Mouse (Mus musculus): Measurements from ENCODE around the gene 4933428M09Rik. TPM values are rescaled to one million over a fixed set of nuclear protein-coding genes. Genes with fewer than 3 reads are reported as not detected.

Gene 4933428M09Rik
- polyA plus RNA-seq, 1 experiment from 2014 or later = not detected

- H3K27me3 ChIP-seq (ENCODE audit: control insufficient read depth, insufficient read depth, low read depth, low read length) = no peaks in the 10 kb centered on the region
- H3K4me2 ChIP-seq (ENCODE audit: low read length) = peak overlapping the region; percentile 58
- H3K36me3 ChIP-seq (ENCODE audit: control insufficient read depth, insufficient read depth, low read length) = no peaks in the 10 kb centered on the region
- no peaks in the 10 kb centered on the region for H3K9me3 ChIP-seq (replicated peaks; ENCODE audit: control insufficient read depth, low read length, poor library complexity, severe bottlenecking)
- peak overlapping the region; percentile 38 for H3K9ac ChIP-seq (ENCODE audit: low read depth, low read length)
- WGBS = 35% methylated on average over 10 of the region's 10 CpGs
- H3K4me3 ChIP-seq (ENCODE audit: low read depth, low read length) = peak overlapping the region; percentile 43
- no peak overlapping the region for H3K27ac ChIP-seq (ENCODE audit: low read length)
- no peaks in the 10 kb centered on the region for H3K4me1 ChIP-seq (ENCODE audit: control insufficient read depth, insufficient read depth, low read length)
- no peak for ATAC-seq
These were observed 38.7 kb downstream of the 4933428M09Rik start for GRCm38 (mm10) chrX:139217776-139218175.

DNA sequence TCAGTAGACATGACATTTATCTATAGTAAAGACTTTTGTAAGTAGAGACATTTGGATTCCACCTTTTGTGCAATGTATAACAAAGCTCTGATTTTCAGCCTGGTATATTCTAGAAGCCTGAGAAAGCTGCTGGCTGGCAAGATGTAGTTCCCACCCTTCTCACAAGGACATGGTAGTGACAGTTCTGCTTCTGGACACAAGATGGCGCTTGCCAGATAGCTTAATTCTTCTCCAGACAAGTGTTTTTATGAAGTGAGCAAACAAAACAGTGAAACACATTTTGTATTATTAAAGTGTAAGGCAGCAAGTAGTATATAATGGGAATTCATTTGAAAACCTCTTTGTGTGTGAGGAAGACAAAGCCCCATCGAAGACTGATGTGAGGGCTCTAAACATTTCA is 40.0 kb downstream of the 4933428M09Rik start:
- 32% methylated on average over 2 of the region's 2 CpGs for WGBS

DNA sequence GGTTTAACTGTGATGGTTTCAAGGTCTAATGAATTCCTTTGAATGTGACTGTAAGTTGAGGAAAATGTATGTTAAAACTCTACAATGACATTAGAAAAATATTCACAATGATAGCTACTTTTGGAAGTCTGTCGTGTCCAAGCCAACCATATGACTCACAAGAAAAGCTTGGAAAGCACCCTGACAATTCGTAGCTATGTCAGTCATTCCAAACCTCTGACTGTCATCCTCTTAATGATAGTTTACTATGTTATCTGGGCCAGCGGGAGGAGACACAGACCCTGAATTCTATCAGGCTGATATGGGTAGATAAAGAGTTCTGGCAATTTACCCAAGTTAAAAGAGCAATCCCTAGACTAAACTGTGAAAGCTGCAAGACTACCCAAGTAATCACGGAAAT is 41.8 kb downstream of the 4933428M09Rik start:
- no peaks in the 10 kb centered on the region for H3K4me1 ChIP-seq (ENCODE audit: control insufficient read depth, insufficient read depth, low read length)
- H3K36me3 ChIP-seq (ENCODE audit: control insufficient read depth, insufficient read depth, low read length) = no peaks in the 10 kb centered on the region
- WGBS = 90% methylated on average over 4 of the region's 4 CpGs
- H3K4me2 ChIP-seq (ENCODE audit: low read length) = no peak overlapping the region
- no peak overlapping the region for H3K27ac ChIP-seq (ENCODE audit: low read length)
- H3K9me3 ChIP-seq (replicated peaks; ENCODE audit: control insufficient read depth, low read length, poor library complexity, severe bottlenecking) = no peaks in the 10 kb centered on the region
- ATAC-seq = no peak
- no peak overlapping the region for H3K9ac ChIP-seq (ENCODE audit: low read depth, low read length)
- H3K27me3 ChIP-seq (ENCODE audit: control insufficient read depth, insufficient read depth, low read depth, low read length) = no peaks in the 10 kb centered on the region
- H3K4me3 ChIP-seq (ENCODE audit: low read depth, low read length) = no peak overlapping the region

More for the DNA sequence above, 40.0 kb downstream of the 4933428M09Rik start:
- Histone ChIP-seq H3K4me1 (ENCODE audit: control insufficient read depth, insufficient read depth, low read length) (no peaks in the 10 kb centered on the region), H3K4me3 (ENCODE audit: low read depth, low read length) (no peak overlapping the region), H3K9me3 (replicated peaks; ENCODE audit: control insufficient read depth, low read length, poor library complexity, severe bottlenecking) (no peaks in the 10 kb centered on the region), H3K27me3 (ENCODE audit: control insufficient read depth, insufficient read depth, low read depth, low read length) (no peaks in the 10 kb centered on the region), H3K9ac (ENCODE audit: low read depth, low read length) (no peak overlapping the region), H3K27ac (ENCODE audit: low read length) (no peak overlapping the region), H3K4me2 (ENCODE audit: low read length) (no peak overlapping the region), H3K36me3 (ENCODE audit: control insufficient read depth, insufficient read depth, low read length) (no peaks in the 10 kb centered on the region)
- 0 out of 2 replicates have a peak, but pooled peaks have one; percentile 49 for ATAC-seq

DNA sequence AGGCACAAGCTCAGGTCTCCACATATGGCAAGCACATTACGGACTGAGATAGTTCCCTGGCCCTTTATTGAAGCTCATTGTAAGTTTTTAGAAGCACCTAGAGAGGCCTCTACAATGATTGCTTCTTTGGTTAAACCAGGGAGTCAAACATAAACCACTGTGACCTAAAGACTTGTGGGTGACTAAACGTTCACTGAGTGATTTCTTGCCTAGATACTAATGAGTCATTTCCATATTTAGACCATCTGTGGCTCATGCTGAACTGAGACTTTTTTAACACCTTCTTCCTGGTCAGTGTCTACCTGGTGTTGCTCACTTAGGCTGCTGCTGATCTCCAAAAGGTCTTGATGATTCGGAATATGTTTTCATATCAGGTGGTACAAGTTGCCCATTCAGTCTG is 42.9 kb downstream of the 4933428M09Rik start:
- Histone ChIP-seq H3K4me1 (ENCODE audit: control insufficient read depth, insufficient read depth, low read length) (no peaks in the 10 kb centered on the region), H3K27ac (ENCODE audit: low read length) (no peak overlapping the region), H3K9me3 (replicated peaks; ENCODE audit: control insufficient read depth, low read length, poor library complexity, severe bottlenecking) (no peaks in the 10 kb centered on the region), H3K27me3 (ENCODE audit: control insufficient read depth, insufficient read depth, low read depth, low read length) (no peaks in the 10 kb centered on the region), H3K36me3 (ENCODE audit: control insufficient read depth, insufficient read depth, low read length) (no peaks in the 10 kb centered on the region), H3K9ac (ENCODE audit: low read depth, low read length) (no peak overlapping the region), H3K4me3 (ENCODE audit: low read depth, low read length) (no peak overlapping the region), H3K4me2 (ENCODE audit: low read length) (no peak overlapping the region)
- WGBS = 87% methylated on average over 3 of the region's 3 CpGs
- no peak for ATAC-seq

Other genes with a start within 250 kb of the 4933428M09Rik start
- gene Serpina7, start 94.0 kb upstream of the 4933428M09Rik start, polyA plus RNA-seq (2015; fragmentation: Nextera tagmentation; extraction: Ambion mirVana) = not detected in 2 replicates
- gene 4930513O06Rik, start 93.0 kb upstream of the 4933428M09Rik start, polyA plus RNA-seq (2015; fragmentation: Nextera tagmentation; extraction: Ambion mirVana) = not detected in 2 replicates
- gene Mum1l1, start 30.8 kb downstream of the 4933428M09Rik start, polyA plus RNA-seq (2015; fragmentation: Nextera tagmentation; extraction: Ambion mirVana) = 9.7 and 10.4 TPM in 2 replicates
- not detected in 2 replicates for gene Trap1a, start 154.5 kb downstream of the 4933428M09Rik start, polyA plus RNA-seq (2015; fragmentation: Nextera tagmentation; extraction: Ambion mirVana)

Measured in midbrain, embryonic 16.5 days (tissue).